Mouse (Mus musculus): ENCODE results near the gene Raver1. TPM values are rescaled to one million over a fixed set of nuclear protein-coding genes. Genes with fewer than 3 reads are reported as not detected.

Gene Raver1
- total RNA-seq (2021): 10 to 100 TPM; 28.4 to 34.7 TPM

- DNase-seq (ENCODE audit: extremely low spot score in 1 of 2, low spot score in 1 of 2): peak; percentile 81 to 90
Measured at GRCm38 (mm10) chr9:21091707-21092320, at the start of gene Raver1, which contains the start of gene Gm38431. Gene Raver1, minus strand, starts transcription at chr9:21092008. Gene Gm38431, minus strand, starts transcription at chr9:21091997.

- DNase-seq (ENCODE audit: extremely low spot score in 1 of 2, low spot score in 1 of 2): no peak
Measured at GRCm38 (mm10) chr9:21138386-21138785, 46.6 kb upstream of the Raver1 start.

GRCm38 (mm10) chr9:21137229-21137628, 45.4 kb upstream of the Raver1 start:
- DNase-seq (ENCODE audit: extremely low spot score in 1 of 2, low spot score in 1 of 2): peak in 1 of 2 experiments; percentile 75

GRCm38 (mm10) chr9:21136401-21136800, 44.6 kb upstream of the Raver1 start:
- DNase-seq (ENCODE audit: extremely low spot score in 1 of 2, low spot score in 1 of 2): no peak

GRCm38 (mm10) chr9:21135941-21136381, 44.2 kb upstream of the Raver1 start:
- DNase-seq (ENCODE audit: extremely low spot score in 1 of 2, low spot score in 1 of 2): no peak

- no peak for DNase-seq (ENCODE audit: extremely low spot score in 1 of 2, low spot score in 1 of 2)
Measured at GRCm38 (mm10) chr9:21135329-21135890, 43.6 kb upstream of the Raver1 start.

- DNase-seq (ENCODE audit: extremely low spot score in 1 of 2, low spot score in 1 of 2): no peak
Measured at GRCm38 (mm10) chr9:21134595-21135328, 43.0 kb upstream of the Raver1 start.

GRCm38 (mm10) chr9:21133064-21133707, 41.4 kb upstream of the Raver1 start:
- no peak for DNase-seq (ENCODE audit: extremely low spot score in 1 of 2, low spot score in 1 of 2)

GRCm38 (mm10) chr9:21132102-21132775, 40.4 kb upstream of the Raver1 start:
- DNase-seq (ENCODE audit: extremely low spot score in 1 of 2, low spot score in 1 of 2): no peak

GRCm38 (mm10) chr9:21131059-21131956, 39.5 kb upstream of the Raver1 start, which contains the start of gene Tyk2:
Gene Tyk2, minus strand, starts transcription at chr9:21131243.
- DNase-seq (ENCODE audit: extremely low spot score in 1 of 2, low spot score in 1 of 2): peak; percentile 71 to 79

- DNase-seq (ENCODE audit: extremely low spot score in 1 of 2, low spot score in 1 of 2): no peak
Measured at GRCm38 (mm10) chr9:21126259-21126627, 34.4 kb upstream of the Raver1 start.

- no peak for DNase-seq (ENCODE audit: extremely low spot score in 1 of 2, low spot score in 1 of 2)
Measured at GRCm38 (mm10) chr9:21125502-21126258, 33.9 kb upstream of the Raver1 start.

GRCm38 (mm10) chr9:21124837-21125236, 33.0 kb upstream of the Raver1 start:
- DNase-seq (ENCODE audit: extremely low spot score in 1 of 2, low spot score in 1 of 2): no peak

GRCm38 (mm10) chr9:21121483-21121882, 29.7 kb upstream of the Raver1 start:
- DNase-seq (ENCODE audit: extremely low spot score in 1 of 2, low spot score in 1 of 2): no peak

GRCm38 (mm10) chr9:21117073-21117472, 25.3 kb upstream of the Raver1 start:
- no peak for DNase-seq (ENCODE audit: extremely low spot score in 1 of 2, low spot score in 1 of 2)

GRCm38 (mm10) chr9:21115105-21115504, 23.3 kb upstream of the Raver1 start:
- DNase-seq (ENCODE audit: extremely low spot score in 1 of 2, low spot score in 1 of 2): no peak

- DNase-seq (ENCODE audit: extremely low spot score in 1 of 2, low spot score in 1 of 2): no peak
Measured at GRCm38 (mm10) chr9:21114190-21114589, 22.4 kb upstream of the Raver1 start.

GRCm38 (mm10) chr9:21113751-21114150, 21.9 kb upstream of the Raver1 start:
- DNase-seq (ENCODE audit: extremely low spot score in 1 of 2, low spot score in 1 of 2): no peak

All from layer of hippocampus, postnatal 25 days (tissue).